Mouse (Mus musculus): Measurements from ENCODE around the gene Gga3. TPM values are rescaled to one million over a fixed set of nuclear protein-coding genes. Genes with fewer than 3 reads are reported as not detected.

Gene Gga3
- polyA plus RNA-seq, 1 experiment from 2014 or later, result 35.1 TPM

DNA sequence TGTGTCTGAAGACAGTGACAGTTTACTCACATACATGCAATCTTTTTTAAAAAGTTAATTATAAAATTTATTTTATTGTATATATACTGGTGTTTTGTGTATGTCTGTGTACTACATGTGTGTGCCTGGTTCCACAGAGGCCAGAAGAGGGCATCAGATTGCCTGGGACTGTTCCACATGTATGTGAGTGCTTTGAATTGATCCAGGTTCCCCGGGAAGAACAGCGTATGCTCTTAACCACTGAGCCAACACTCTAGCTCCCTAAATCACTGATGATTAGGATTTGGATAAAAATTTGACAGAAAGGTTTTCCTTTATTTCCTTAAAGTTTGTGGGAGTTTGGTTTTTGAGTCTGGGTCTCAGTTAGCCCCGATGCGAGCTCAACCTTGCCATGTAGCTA, 40.4 kb downstream of the Gga3 start:
- Histone ChIP-seq H3K27me3 (ENCODE audit: insufficient read depth, poor library complexity, severe bottlenecking) (no peaks in the 10 kb centered on the region), H3K27ac (peak overlapping the region; percentile 99)
- no peak for DNase-seq (ENCODE audit: low spot score)

GRCm38 (mm10) chr11:115555717-115556116, 48.1 kb downstream of the Gga3 start:
- no peak for DNase-seq (ENCODE audit: low spot score)
- Histone ChIP-seq H3K4me1 (replicated peaks) (no peaks in the 10 kb centered on the region), H3K27ac (no peak overlapping the region), H3K4me3 (no peak overlapping the region), H3K36me3 (no peaks in the 10 kb centered on the region), H3K27me3 (ENCODE audit: insufficient read depth, poor library complexity, severe bottlenecking) (no peaks in the 10 kb centered on the region), H3K9me3 (no peaks in the 10 kb centered on the region)
- 82% methylated on average over 17 of the region's 17 CpGs for WGBS

More for the DNA sequence above, 40.4 kb downstream of the Gga3 start:
- Histone ChIP-seq H3K9me3 (no peaks in the 10 kb centered on the region), H3K36me3 (peaks cover 27% of the 10 kb centered on the region), H3K4me3 (peak overlapping the region; percentile 93), H3K4me1 (replicated peaks) (peaks cover 21% of the 10 kb centered on the region)
- 50% methylated on average over 4 of the region's 4 CpGs for WGBS

- H3K9me3 ChIP-seq, result 0 out of 2 replicates have a peak, but pooled peaks cover 3% of the 10 kb centered on the region
- H3K27me3 ChIP-seq (ENCODE audit: insufficient read depth, poor library complexity, severe bottlenecking), result no peaks in the 10 kb centered on the region
- H3K27ac ChIP-seq, result no peak overlapping the region
- WGBS, result 59% methylated on average over 4 of the region's 4 CpGs
- no peak overlapping the region for H3K4me3 ChIP-seq
- DNase-seq (ENCODE audit: low spot score), result no peak
- H3K36me3 ChIP-seq, result no peaks in the 10 kb centered on the region
- H3K4me1 ChIP-seq (replicated peaks), result no peaks in the 10 kb centered on the region
These were observed 51.1 kb downstream of the Gga3 start for GRCm38 (mm10) chr11:115552783-115553182.

DNA sequence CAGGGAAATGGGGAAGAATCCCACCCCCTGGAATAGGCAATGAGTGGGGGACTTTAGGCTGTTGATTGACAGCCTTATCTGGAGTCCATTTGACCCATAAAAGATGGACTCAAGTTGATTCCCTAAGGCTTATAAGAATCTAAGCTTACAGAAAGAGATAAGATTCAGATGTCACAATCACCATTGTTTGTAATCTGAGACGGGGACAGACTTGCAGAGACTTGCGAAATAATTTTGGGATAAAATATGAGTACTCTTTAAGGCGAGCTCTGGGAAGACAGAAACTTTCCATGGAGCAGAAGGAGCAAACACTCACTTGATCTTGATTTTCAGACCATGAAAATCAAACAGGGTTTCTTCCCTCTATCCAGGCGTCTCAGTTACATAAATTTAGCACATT, 60.3 kb downstream of the Gga3 start:
- DNase-seq (ENCODE audit: low spot score), result no peak

GRCm38 (mm10) chr11:115538045-115538444, 65.8 kb downstream of the Gga3 start:
- H3K36me3 ChIP-seq, result peaks cover 16% of the 10 kb centered on the region
- H3K27ac ChIP-seq, result no peak overlapping the region
- H3K4me3 ChIP-seq, result no peak overlapping the region
- H3K4me1 ChIP-seq (replicated peaks), result peaks cover 22% of the 10 kb centered on the region
- DNase-seq (ENCODE audit: low spot score), result no peak
- 61% methylated on average over 2 of the region's 2 CpGs for WGBS
- H3K9me3 ChIP-seq, result no peaks in the 10 kb centered on the region
- peaks cover 6% of the 10 kb centered on the region; the same call in 1 of the 2 replicates for H3K27me3 ChIP-seq (ENCODE audit: insufficient read depth, poor library complexity, severe bottlenecking)

More for the DNA sequence above, 60.3 kb downstream of the Gga3 start:
- WGBS, result 83% methylated on average over 4 of the region's 4 CpGs
- Histone ChIP-seq H3K4me1 (replicated peaks) (no peaks in the 10 kb centered on the region), H3K27me3 (ENCODE audit: insufficient read depth, poor library complexity, severe bottlenecking) (peaks cover 12% of the 10 kb centered on the region; the same call in 1 of the 2 replicates), H3K9me3 (no peaks in the 10 kb centered on the region), H3K27ac (no peak overlapping the region), H3K36me3 (no peaks in the 10 kb centered on the region), H3K4me3 (no peak overlapping the region)

DNA sequence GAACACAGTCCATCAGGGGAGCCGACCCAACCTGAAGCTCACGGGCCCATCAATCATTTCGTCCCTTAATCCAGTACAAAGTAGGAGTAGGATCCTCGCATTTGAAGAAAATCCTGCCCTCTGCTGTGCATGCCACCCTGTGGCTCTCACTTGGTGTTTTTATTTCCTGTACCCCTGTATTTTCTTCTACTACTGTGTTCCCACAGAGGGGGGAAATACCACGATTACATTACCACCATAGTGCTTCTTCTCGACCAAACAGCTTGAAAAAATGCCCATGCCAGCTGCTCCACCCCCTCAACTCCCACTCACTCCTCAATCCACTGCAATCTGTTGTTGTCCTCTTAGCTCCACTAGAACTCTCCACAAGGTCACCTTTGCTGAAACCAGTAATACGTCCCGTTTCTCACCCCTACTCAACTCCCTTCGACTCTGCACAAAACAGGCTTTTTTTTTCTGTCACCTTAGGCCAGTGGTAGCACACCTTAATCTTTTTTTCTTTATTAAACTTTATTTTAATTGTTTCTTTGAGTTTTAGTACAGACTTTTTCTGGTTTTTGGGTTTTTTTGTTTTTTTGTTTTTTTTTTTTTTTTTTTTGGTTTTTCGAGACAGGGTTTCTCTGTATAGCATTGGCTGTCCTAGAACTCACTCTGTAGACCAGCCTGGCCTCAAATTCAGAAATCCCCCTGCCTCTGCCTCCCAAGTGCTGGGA, 66.8 kb downstream of the Gga3 start:
- 87% methylated on average over 10 of the region's 10 CpGs for WGBS
- no peak for DNase-seq (ENCODE audit: low spot score)
- H3K4me1 ChIP-seq (replicated peaks), result peaks cover 22% of the 10 kb centered on the region
- no peaks in the 10 kb centered on the region for H3K9me3 ChIP-seq
- H3K4me3 ChIP-seq, result peak overlapping the region; percentile 98
- peaks cover 1% of the 10 kb centered on the region; the same call in 1 of the 2 replicates for H3K27me3 ChIP-seq (ENCODE audit: insufficient read depth, poor library complexity, severe bottlenecking)
- H3K36me3 ChIP-seq, result peaks cover 26% of the 10 kb centered on the region
- H3K27ac ChIP-seq, result peak overlapping the region; percentile 99

DNA sequence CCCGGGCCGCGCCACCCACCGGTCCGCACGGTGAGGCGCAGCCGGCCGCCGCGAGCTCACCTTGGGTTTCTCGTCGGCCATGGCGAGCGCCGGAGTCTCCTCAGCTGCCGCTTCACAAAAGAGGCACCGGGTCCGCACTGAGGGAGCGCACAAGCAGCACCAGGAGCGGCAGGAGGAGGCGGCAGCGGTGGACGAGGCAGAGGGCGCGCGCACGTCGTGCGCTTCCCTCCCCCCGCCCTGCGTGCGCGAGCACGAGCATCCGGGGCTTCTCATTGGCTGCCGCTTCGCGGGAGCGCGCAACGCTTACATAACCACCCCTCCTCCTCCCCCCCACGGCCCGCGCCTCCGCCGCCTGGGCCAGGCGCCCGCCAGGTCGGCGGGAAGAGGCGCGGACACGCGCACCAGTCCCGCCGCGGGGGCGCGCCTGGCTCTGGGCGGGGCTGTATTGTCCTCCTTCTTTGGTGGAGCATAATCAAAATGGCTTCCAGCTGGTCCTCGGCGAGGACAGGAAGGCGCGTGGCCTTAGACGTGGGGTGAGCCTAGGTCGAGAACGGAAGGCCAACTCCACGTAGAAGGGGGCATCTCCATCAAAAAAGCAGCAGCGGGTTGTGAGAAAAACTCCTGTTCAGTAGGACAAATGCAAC, 67.7 kb downstream of the Gga3 start, which contains the start of gene Sumo2:
Sumo2 (minus strand) TSS at position 239 of the 644 bp plus-strand sequence.
- DNase-seq (ENCODE audit: low spot score), result peak; percentile 99
- Histone ChIP-seq H3K4me3 (peak within 1 kb of the TSS; percentile 98), H3K36me3 (peaks cover 35% of the 10 kb centered on the region), H3K27me3 (ENCODE audit: insufficient read depth, poor library complexity, severe bottlenecking) (no peaks in the 10 kb centered on the region), H3K4me1 (replicated peaks) (peaks cover 22% of the 10 kb centered on the region), H3K27ac (peak within 1 kb of the TSS; percentile 99), H3K9me3 (no peaks in the 10 kb centered on the region)
- whole genome bisulfite sequencing, result 1% methylated on average over 68 of the region's 70 CpGs

DNA sequence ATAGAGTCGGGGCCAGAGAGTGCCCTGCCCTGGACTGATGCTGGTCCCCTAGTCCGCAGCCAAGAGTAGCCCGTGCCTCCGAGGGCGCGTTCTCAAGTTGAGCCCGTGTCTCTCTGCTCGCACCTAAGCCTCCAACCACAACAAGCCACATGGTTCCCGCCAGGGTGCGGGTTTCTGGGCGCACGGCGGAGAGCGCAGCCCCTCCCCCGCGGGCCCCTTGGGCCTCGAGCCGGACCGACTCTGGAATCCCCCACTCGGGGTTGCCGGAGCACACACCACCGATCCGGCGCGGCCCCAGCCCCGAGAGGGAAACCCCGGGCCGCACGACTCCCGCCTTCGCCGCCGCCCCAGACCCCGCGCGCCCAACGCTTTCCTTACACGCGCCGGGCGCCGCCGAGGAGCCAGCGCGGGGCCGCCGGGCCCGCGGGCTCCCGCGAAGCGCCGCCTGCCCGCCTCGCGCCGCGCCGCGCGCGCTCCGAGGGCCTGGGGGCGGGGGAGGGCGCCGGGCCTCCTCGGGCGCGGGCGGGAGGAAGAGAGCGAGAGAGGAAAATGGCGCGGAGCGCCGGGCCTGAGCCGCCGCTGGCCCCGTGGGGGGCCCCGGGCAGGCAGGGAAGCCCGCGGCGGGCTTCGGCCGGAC, 68.3 kb downstream of the Gga3 start:
- Histone ChIP-seq H3K27ac (peak overlapping the region; percentile 99), H3K9me3 (no peaks in the 10 kb centered on the region), H3K4me3 (peak overlapping the region; percentile 98), H3K27me3 (ENCODE audit: insufficient read depth, poor library complexity, severe bottlenecking) (no peaks in the 10 kb centered on the region), H3K4me1 (replicated peaks) (peaks cover 22% of the 10 kb centered on the region), H3K36me3 (peaks cover 41% of the 10 kb centered on the region)
- DNase-seq (ENCODE audit: low spot score), result peak; percentile 76
- under 1% methylated on average over 84 of the region's 84 CpGs for WGBS

DNA sequence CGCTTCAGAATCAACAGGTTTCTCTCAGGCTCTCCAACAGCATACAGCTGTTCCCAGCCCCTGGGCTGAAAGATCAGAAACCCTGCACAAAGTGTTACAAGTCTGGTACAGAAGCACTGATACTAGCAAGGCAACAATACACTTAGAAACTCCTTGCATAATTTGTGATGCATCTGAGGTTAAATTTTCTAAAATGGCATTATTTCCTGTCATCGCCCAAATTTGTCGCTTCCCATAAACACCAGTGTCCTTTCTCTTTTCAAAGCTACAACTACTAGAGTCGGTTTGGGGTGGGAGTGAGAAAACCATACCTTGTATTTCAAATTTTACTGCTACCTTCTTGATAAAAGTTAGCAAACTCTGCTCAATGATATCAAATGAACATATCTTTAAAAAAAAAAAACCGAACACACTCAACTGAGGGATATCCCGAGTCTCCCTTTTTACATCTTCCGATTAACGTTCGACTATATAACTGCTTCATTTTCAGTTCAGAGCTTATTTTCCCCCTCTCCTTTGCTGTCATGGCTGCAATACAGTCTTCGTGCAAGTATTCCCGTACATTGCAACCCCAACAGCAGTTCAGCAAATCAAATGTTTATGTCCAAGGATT, 69.0 kb downstream of the Gga3 start:
- Histone ChIP-seq H3K4me3 (peak overlapping the region; percentile 98), H3K27ac (peak overlapping the region; percentile 99), H3K36me3 (peaks cover 48% of the 10 kb centered on the region), H3K27me3 (ENCODE audit: insufficient read depth, poor library complexity, severe bottlenecking) (no peaks in the 10 kb centered on the region), H3K4me1 (replicated peaks) (peaks cover 22% of the 10 kb centered on the region), H3K9me3 (no peaks in the 10 kb centered on the region)
- DNase-seq (ENCODE audit: low spot score), result no peak
- 10% methylated on average over 11 of the region's 11 CpGs for WGBS

Other genes starting within 250 kb of the Gga3 start
- gene Hid1, start 236.3 kb downstream of the Gga3 start, polyA plus RNA-seq (2016; fragmentation: Nextera tagmentation; extraction: Ambion mirVana), result 11.3 and 14.8 TPM in 2 replicates
- gene Cdr2l, start 222.1 kb downstream of the Gga3 start, polyA plus RNA-seq (2016; fragmentation: Nextera tagmentation; extraction: Ambion mirVana), result 16.1 and 21.4 TPM in 2 replicates
- 228 and 253 TPM in 2 replicates for gene Mrpl58, start 200.3 kb downstream of the Gga3 start, polyA plus RNA-seq (2016; fragmentation: Nextera tagmentation; extraction: Ambion mirVana)
- 878 and 961 TPM in 2 replicates for gene Atp5h, start 184.1 kb downstream of the Gga3 start, polyA plus RNA-seq (2016; fragmentation: Nextera tagmentation; extraction: Ambion mirVana)
- gene Kctd2, start 183.9 kb downstream of the Gga3 start, polyA plus RNA-seq (2016; fragmentation: Nextera tagmentation; extraction: Ambion mirVana), result 15.0 and 20.1 TPM in 2 replicates
- gene Trim80, start 163.5 kb downstream of the Gga3 start, polyA plus RNA-seq (2016; fragmentation: Nextera tagmentation; extraction: Ambion mirVana), result 0.08 and 0.16 TPM in 2 replicates
- not detected in 2 replicates for gene Slc16a5, start 141.6 kb downstream of the Gga3 start, polyA plus RNA-seq (2016; fragmentation: Nextera tagmentation; extraction: Ambion mirVana)
- 8.1 and 10.8 TPM in 2 replicates for gene Armc7, start 128.4 kb downstream of the Gga3 start, polyA plus RNA-seq (2016; fragmentation: Nextera tagmentation; extraction: Ambion mirVana)
- gene Nt5c, start 112.2 kb downstream of the Gga3 start, polyA plus RNA-seq (2016; fragmentation: Nextera tagmentation; extraction: Ambion mirVana), result 93.3 and 98.0 TPM in 2 replicates
- gene Jpt1, start 89.7 kb downstream of the Gga3 start, polyA plus RNA-seq (2016; fragmentation: Nextera tagmentation; extraction: Ambion mirVana), result 778 and 995 TPM in 2 replicates
- 1,372 and 1,467 TPM in 2 replicates for gene Sumo2, start 67.8 kb downstream of the Gga3 start, polyA plus RNA-seq (2016; fragmentation: Nextera tagmentation; extraction: Ambion mirVana)
- 192 and 243 TPM in 2 replicates for gene Nup85, start 39.6 kb downstream of the Gga3 start, polyA plus RNA-seq (2016; fragmentation: Nextera tagmentation; extraction: Ambion mirVana)
- 104 and 112 TPM in 2 replicates for gene Mrps7, start 126 bp downstream of the Gga3 start, polyA plus RNA-seq (2016; fragmentation: Nextera tagmentation; extraction: Ambion mirVana)
- gene Mif4gd, start 8.9 kb upstream of the Gga3 start, polyA plus RNA-seq (2016; fragmentation: Nextera tagmentation; extraction: Ambion mirVana), result 16.3 and 20.6 TPM in 2 replicates
- gene Slc25a19, start 24.2 kb upstream of the Gga3 start, polyA plus RNA-seq (2016; fragmentation: Nextera tagmentation; extraction: Ambion mirVana), result 23.7 and 24.7 TPM in 2 replicates
- 92.7 and 119 TPM in 2 replicates for gene Grb2, start 104.5 kb upstream of the Gga3 start, polyA plus RNA-seq (2016; fragmentation: Nextera tagmentation; extraction: Ambion mirVana)
- 42.0 and 47.4 TPM in 2 replicates for gene Tmem94, start 161.4 kb upstream of the Gga3 start, polyA plus RNA-seq (2016; fragmentation: Nextera tagmentation; extraction: Ambion mirVana)
- 19.0 and 21.5 TPM in 2 replicates for gene Caskin2, start 209.6 kb upstream of the Gga3 start, polyA plus RNA-seq (2016; fragmentation: Nextera tagmentation; extraction: Ambion mirVana)
- 38.1 and 41.5 TPM in 2 replicates for gene Tsen54, start 210.7 kb upstream of the Gga3 start, polyA plus RNA-seq (2016; fragmentation: Nextera tagmentation; extraction: Ambion mirVana)
- 10.4 and 11.9 TPM in 2 replicates for gene Llgl2, start 220.0 kb upstream of the Gga3 start, polyA plus RNA-seq (2016; fragmentation: Nextera tagmentation; extraction: Ambion mirVana)